Mouse (Mus musculus) lung, postnatal 0 days (tissue): Measurements from ENCODE around the gene Svip. TPM values are rescaled to one million over a fixed set of nuclear protein-coding genes. Genes with fewer than 3 reads are reported as not detected.

Experiments
- ATAC-seq: fragments of 200-750 bp; cut with Nextera tagmentation; 2 replicates; pipeline ENCODE4 v1.8.0; 2017; ENCODE audit warnings: moderate library complexity
- DNase-seq: peaks from one replicate; pipeline ENCODE4 v3.0.0-alpha.2; 2016; ENCODE audit warnings: low spot score
- H3K27ac ChIP-seq: fragments of 300-500 bp; sonication (generic); 2 replicates; pipeline ENCODE4 v1.5.1; 2014; ENCODE audit warnings: antibody characterized with exemption, mild to moderate bottlenecking, low read length, mixed read lengths
- H3K27me3 ChIP-seq: fragments of 300-500 bp; sonication (generic); replicated peaks from 2 replicates; pipeline ENCODE4 v1.6.1; 2014; ENCODE audit warnings: low read length, mixed read lengths; ENCODE audit not compliant: insufficient read depth
- H3K36me3 ChIP-seq: fragments of 300-500 bp; sonication (generic); 2 replicates; pipeline ENCODE4 v1.6.1; 2014; ENCODE audit warnings: low read length, mixed read lengths; ENCODE audit not compliant: insufficient read depth
- H3K4me1 ChIP-seq: fragments of 300-500 bp; sonication (generic); 2 replicates; pipeline ENCODE4 v1.6.1; 2014; ENCODE audit warnings: antibody characterized with exemption, low read depth, low read length, mixed read lengths; ENCODE audit not compliant: insufficient read depth
- H3K4me2 ChIP-seq: fragments of 300-500 bp; sonication (generic); replicated peaks from 2 replicates; pipeline ENCODE4 v1.6.1; 2014; ENCODE audit warnings: low read depth, mild to moderate bottlenecking, low read length, moderate library complexity, mixed read lengths
- H3K4me3 ChIP-seq: fragments of 300-500 bp; sonication (generic); 2 replicates; pipeline ENCODE4 v1.5.1; 2014; ENCODE audit warnings: low read depth, low read length
- H3K9ac ChIP-seq: fragments of 300-500 bp; sonication (generic); replicated peaks from 2 replicates; pipeline ENCODE4 v1.6.1; 2014; ENCODE audit warnings: low read depth, mild to moderate bottlenecking
- H3K9me3 ChIP-seq: fragments of 300-500 bp; sonication (generic); 2 replicates; pipeline ENCODE4 v1.6.1; 2016; ENCODE audit warnings: low read length, mixed read lengths
- CTCF ChIP-seq: IDR thresholded peaks from 2 replicates; pipeline ENCODE4 v1.5.1; 2016; ENCODE audit warnings: antibody characterized with exemption, mild to moderate bottlenecking
- EP300 ChIP-seq: IDR thresholded peaks from 2 replicates; pipeline ENCODE4 v1.6.1; 2016; ENCODE audit warnings: antibody characterized with exemption, mild to moderate bottlenecking, control low read depth
- WGBS: fragments of 180-500 bp; shearing (Covaris S2); extraction: QIAGEN DNeasy Blood & Tissue Kit; methylation state at CpG from one replicate; pipeline ENCODE4 v1.1.7; 2014; 5-methylcytosine and 5-hydroxymethylcytosine counted together
- polyA plus RNA-seq: library from polyadenylated mRNA; unstranded; fragments of >200 nt; fragmentation: Nextera tagmentation; extraction: Ambion mirVana; gene quantifications from 2 replicates; pipeline ENCODE4 v1.2.1, GENCODE M21; 2015

Svip gene
- polyA plus RNA-seq = 4.6 and 5.3 TPM in 2 replicates

DNA sequence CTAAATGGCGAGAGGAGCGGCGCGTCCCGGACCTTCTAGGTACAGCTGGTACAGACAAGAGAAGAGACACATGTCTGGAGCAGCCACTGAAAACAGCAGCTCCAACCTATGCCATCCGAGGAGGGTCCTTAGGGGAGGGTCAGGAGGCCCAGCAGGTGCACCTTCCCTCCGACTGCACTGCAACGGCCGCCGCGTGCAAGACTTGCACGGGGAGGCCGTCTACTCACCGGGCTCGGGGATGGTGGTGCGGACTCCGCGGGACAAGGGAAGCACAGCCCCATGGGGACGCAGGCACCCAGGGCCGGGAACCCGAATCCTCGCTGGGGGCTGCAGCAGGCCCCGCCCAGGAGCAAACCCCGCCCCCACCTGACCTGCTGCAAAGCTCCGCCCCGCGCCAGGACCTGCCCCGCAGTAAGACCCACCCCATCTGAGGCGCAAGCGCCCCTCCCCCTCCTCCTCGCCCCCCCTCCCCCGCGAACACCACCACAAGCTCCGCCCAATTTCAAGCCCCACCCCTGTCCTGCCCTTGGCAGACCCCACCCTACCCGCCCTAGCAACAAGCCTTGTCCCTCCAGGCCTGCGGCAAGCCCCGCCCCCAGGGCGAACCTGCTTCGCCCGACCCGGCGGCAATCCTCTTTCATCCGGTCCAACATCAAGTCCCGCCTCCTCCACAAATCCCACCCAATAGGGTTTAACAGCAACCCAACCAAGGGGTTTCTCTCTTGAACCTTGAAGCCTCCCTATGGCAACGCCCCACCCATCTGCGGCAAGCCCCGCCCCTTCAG is at the start of gene Svip:
Gene Svip (minus strand): TSS at position 508 of the 785 bp plus-strand sequence.
- under 1% methylated on average over 25 of the region's 47 CpGs for WGBS
- ATAC-seq = peak; percentile 95
- DNase-seq = peak; percentile 97
- peak within 1 kb of the TSS; percentile 49; the same call in 1 of the 2 replicates for H3K27ac ChIP-seq
- H3K9me3 ChIP-seq = no peaks in the 10 kb centered on the region
- TF ChIP-seq CTCF (no peak), EP300 (no peak)
- peak within 1 kb of the TSS; percentile 34 for H3K9ac ChIP-seq
- no peaks in the 10 kb centered on the region for H3K36me3 ChIP-seq
- H3K4me1 ChIP-seq = no peaks in the 10 kb centered on the region; the same call in 1 of the 2 replicates
- H3K4me3 ChIP-seq = peak within 1 kb of the TSS; percentile 41
- no peaks in the 10 kb centered on the region for H3K27me3 ChIP-seq
- H3K4me2 ChIP-seq = peak within 1 kb of the TSS; percentile 68

DNA sequence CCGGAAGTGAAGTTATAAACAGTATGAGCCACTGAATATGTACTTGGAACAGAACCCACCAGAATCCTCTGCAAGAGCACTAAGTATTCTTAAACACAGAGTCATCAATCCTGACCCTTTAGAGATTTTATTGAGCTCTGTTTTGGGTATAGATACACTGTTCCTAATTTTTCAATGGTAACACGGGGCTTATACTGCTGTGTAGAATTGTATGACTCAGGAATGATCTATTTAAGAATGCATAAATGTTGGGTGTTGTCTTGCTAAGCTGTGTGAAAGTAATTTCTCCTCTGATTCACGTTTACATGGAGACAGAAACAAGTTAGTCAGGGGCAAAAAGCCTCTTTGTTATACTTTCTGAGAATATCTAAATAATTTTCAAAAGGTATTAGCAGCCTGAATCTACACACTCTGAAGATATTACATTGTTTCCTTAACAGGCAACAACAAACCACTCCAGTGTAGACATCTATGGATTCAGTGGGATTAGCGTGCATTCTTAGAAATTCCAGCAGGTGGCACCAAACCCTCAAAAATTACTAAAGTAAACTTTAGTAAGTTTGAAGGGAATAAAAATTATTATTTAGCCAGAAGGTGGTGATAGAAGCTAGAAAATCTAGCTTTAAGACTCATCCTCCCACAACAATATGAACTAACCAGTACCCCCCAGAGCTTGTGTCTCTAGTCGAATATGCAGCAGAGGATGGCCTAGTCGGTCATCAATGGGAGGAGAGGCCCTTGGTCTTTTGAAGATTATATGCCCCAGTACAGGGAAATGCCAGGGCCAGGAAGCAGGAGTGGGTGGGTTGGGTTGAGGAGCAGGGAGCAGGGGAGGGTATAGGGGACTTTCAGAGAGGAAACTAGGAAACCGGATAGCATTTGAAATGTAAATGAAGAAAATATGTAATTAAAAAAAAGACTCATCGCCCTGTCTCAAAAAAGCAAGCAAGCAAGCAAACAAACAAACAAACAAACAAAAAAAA is 32.1 kb upstream of the Svip start:
- peak; percentile 61 for DNase-seq
- no peak overlapping the region for H3K4me2 ChIP-seq
- H3K9ac ChIP-seq = no peak overlapping the region
- peak; percentile 63 for TF ChIP-seq CTCF
- TF ChIP-seq EP300 = no peak
- H3K36me3 ChIP-seq = no peaks in the 10 kb centered on the region
- H3K27me3 ChIP-seq = no peaks in the 10 kb centered on the region
- H3K4me1 ChIP-seq = no peaks in the 10 kb centered on the region
- H3K4me3 ChIP-seq = no peak overlapping the region
- WGBS = 49% methylated on average over 8 of the region's 8 CpGs
- ATAC-seq = no peak
- H3K27ac ChIP-seq = no peak overlapping the region
- no peaks in the 10 kb centered on the region for H3K9me3 ChIP-seq

DNA sequence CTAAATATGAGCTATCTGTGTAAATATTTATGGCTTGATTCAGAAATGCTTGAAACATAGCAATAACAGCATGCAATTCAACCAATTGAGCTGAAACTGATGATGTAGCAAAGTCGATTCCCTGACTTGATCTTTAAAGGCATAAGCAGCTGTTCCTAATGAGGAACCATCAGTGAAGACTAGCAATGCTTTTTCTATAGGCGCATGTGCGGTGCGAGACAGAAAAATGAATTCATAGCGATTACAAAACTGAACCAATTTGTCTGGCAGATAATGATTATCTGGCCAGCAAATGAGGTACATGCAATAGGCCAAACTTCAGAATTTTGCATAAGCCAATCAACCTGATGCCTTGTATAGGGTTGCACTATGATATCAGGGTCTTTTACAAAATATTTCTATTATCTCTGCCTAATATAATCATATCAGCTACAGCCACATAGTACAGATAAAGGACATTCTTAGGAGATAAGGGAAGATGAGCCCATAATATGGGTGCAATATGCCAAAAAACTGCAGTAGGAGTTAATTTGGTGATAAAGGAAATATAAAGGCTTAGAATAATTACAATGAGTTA is 18.3 kb upstream of the Svip start:
- H3K4me3 ChIP-seq = no peak overlapping the region
- no peaks in the 10 kb centered on the region for H3K36me3 ChIP-seq
- no peak overlapping the region for H3K27ac ChIP-seq
- TF ChIP-seq EP300 (no peak), CTCF (no peak)
- no peaks in the 10 kb centered on the region for H3K4me1 ChIP-seq
- DNase-seq = no peak
- no peaks in the 10 kb centered on the region for H3K27me3 ChIP-seq
- no peak overlapping the region for H3K4me2 ChIP-seq
- ATAC-seq = no peak
- no peak overlapping the region for H3K9ac ChIP-seq
- WGBS = 80% methylated on average over 5 of the region's 5 CpGs
- H3K9me3 ChIP-seq = no peaks in the 10 kb centered on the region

DNA sequence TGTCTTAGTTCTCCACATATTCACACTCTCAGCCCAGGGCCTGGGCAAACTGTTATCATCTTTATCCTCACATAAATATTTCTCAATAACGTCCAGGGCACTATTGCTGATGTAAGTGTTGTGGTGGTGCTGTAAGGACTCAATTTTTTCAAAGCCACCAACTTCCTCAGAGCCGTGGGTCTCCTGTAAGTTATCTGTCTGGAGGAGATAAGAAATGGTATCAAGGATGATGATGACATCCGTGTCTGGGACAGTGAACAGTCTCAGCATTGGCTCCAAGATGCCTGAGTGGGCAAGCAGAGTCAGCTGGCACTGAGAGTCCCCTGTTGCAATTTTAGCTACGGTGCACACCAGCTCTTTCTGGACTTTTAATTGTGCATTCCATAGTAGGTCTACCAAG is 16.2 kb upstream of the Svip start:
- no peak overlapping the region for H3K9ac ChIP-seq
- TF ChIP-seq EP300 (no peak), CTCF (no peak)
- H3K4me1 ChIP-seq = no peaks in the 10 kb centered on the region
- no peaks in the 10 kb centered on the region for H3K9me3 ChIP-seq
- H3K36me3 ChIP-seq = no peaks in the 10 kb centered on the region
- no peaks in the 10 kb centered on the region for H3K27me3 ChIP-seq
- H3K27ac ChIP-seq = no peak overlapping the region
- ATAC-seq = no peak
- no peak overlapping the region for H3K4me3 ChIP-seq
- WGBS = 66% methylated on average over 4 of the region's 4 CpGs
- no peak overlapping the region for H3K4me2 ChIP-seq
- DNase-seq = no peak

- H3K36me3 ChIP-seq = no peaks in the 10 kb centered on the region
- WGBS = 73% methylated on average over 3 of the region's 3 CpGs
- no peaks in the 10 kb centered on the region for H3K9me3 ChIP-seq
- no peak for TF ChIP-seq EP300
- no peak within 1 kb of the TSS for H3K4me3 ChIP-seq
- no peak for DNase-seq
- H3K9ac ChIP-seq = no peak within 1 kb of the TSS
- H3K4me1 ChIP-seq = no peaks in the 10 kb centered on the region
- H3K27ac ChIP-seq = no peak within 1 kb of the TSS
- no peak within 1 kb of the TSS for H3K4me2 ChIP-seq
- no peak for ATAC-seq
- H3K27me3 ChIP-seq = no peaks in the 10 kb centered on the region
Measured at GRCm38 (mm10) chr7:52015628-52016027, 9.8 kb upstream of the Svip start, which contains the start of gene 1700015G11Rik. Gene 1700015G11Rik, minus strand, starts transcription at chr7:52015728.

DNA sequence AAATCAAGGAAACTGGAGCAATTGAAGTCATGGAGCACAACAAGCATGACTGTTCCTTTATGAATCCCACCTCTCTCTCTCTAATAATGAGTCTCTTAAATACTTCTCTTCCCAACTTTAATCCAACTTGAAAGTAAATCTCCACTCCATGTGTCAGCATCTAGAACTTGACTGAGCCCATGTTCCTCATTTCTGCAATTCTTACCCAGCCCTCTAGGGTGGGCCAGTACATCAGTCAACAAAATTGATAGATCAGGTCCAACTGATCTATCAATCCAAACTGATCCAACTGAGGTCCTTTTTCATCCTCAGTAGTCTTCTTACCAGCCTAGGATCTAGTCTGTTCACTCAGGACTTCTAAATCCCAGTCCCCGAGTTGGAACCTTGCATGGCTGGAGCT is 9.4 kb upstream of the Svip start:
- H3K27ac ChIP-seq = no peak overlapping the region
- no peak overlapping the region for H3K9ac ChIP-seq
- no peaks in the 10 kb centered on the region for H3K27me3 ChIP-seq
- DNase-seq = no peak
- H3K36me3 ChIP-seq = no peaks in the 10 kb centered on the region
- no peaks in the 10 kb centered on the region for H3K9me3 ChIP-seq
- no peak for ATAC-seq
- no peak overlapping the region for H3K4me2 ChIP-seq
- no peaks in the 10 kb centered on the region for H3K4me1 ChIP-seq
- WGBS = 76% methylated on average over 1 of the region's 1 CpGs
- no peak overlapping the region for H3K4me3 ChIP-seq
- no peak for TF ChIP-seq CTCF
- TF ChIP-seq EP300 = no peak
